Mouse (Mus musculus) liver, postnatal 0 days (tissue): Measurements from ENCODE around the gene Flot1. TPM values are rescaled to one million over a fixed set of nuclear protein-coding genes. Genes with fewer than 3 reads are reported as not detected.
"Not testable (repeated sequence)": the region's sequence is repeated elsewhere in the genome, so short reads cannot be mapped to it uniquely, and the experiment has no call there.

ENCODE experiments used
- ATAC-seq: fragments of 200-750 bp; cut with Nextera tagmentation; 2 replicates; pipeline ENCODE4 v1.8.0; 2017; ENCODE audit warnings: mild to moderate bottlenecking, moderate library complexity
- DNase-seq: peaks from one replicate; pipeline ENCODE4 v3.0.0-alpha.2; 2016
- H3K27ac ChIP-seq: fragments of 300-500 bp; sonication (generic); 2 replicates; pipeline ENCODE4 v1.5.1; 2014; ENCODE audit warnings: antibody characterized with exemption, moderate library complexity, mild to moderate bottlenecking, low read depth
- H3K27me3 ChIP-seq: fragments of 300-500 bp; sonication (generic); 2 replicates; pipeline ENCODE4 v1.6.1; 2014; ENCODE audit warnings: low read length, control low read depth, mixed read lengths; ENCODE audit not compliant: insufficient read depth
- H3K36me3 ChIP-seq: fragments of 300-500 bp; sonication (generic); replicated peaks from 2 replicates; pipeline ENCODE4 v1.6.1; 2014; ENCODE audit warnings: mild to moderate bottlenecking, control low read depth, low read length, moderate library complexity, mixed read lengths; ENCODE audit not compliant: insufficient read depth
- H3K4me1 ChIP-seq: fragments of 300-500 bp; sonication (generic); 2 replicates; pipeline ENCODE4 v1.6.1; 2014; ENCODE audit warnings: antibody characterized with exemption, mild to moderate bottlenecking, control low read depth; ENCODE audit not compliant: insufficient read depth
- H3K4me2 ChIP-seq: fragments of 300-500 bp; sonication (generic); 2 replicates; pipeline ENCODE4 v1.6.1; 2014; ENCODE audit warnings: low read depth, mild to moderate bottlenecking, low read length, moderate library complexity, mixed read lengths
- H3K4me3 ChIP-seq: fragments of 300-500 bp; sonication (generic); 2 replicates; pipeline ENCODE4 v1.5.1; 2014; ENCODE audit warnings: low read depth, low read length
- H3K9ac ChIP-seq: fragments of 300-500 bp; sonication (generic); replicated peaks from 2 replicates; pipeline ENCODE4 v1.6.1; 2014; ENCODE audit warnings: mild to moderate bottlenecking, moderate library complexity
- H3K9me3 ChIP-seq: fragments of 300-500 bp; sonication (generic); 2 replicates; pipeline ENCODE4 v1.6.1; 2016; ENCODE audit warnings: mild to moderate bottlenecking, control low read depth, low read length, mixed read lengths
- CTCF ChIP-seq: sonication (generic); IDR thresholded peaks from 2 replicates; pipeline ENCODE4 v1.5.1; 2016; ENCODE audit warnings: antibody characterized with exemption, low read depth
- EP300 ChIP-seq: IDR thresholded peaks from 2 replicates; pipeline ENCODE4 v1.6.1; 2016; ENCODE audit warnings: antibody characterized with exemption, low read depth, mild to moderate bottlenecking
- WGBS: fragments of 180-500 bp; shearing (Covaris S2); extraction: QIAGEN DNeasy Blood & Tissue Kit; methylation state at CpG from one replicate; pipeline ENCODE4 v1.1.7; 2014; ENCODE audit not compliant: insufficient replicate concordance; 5-methylcytosine and 5-hydroxymethylcytosine counted together
- polyA plus RNA-seq: library from polyadenylated mRNA; unstranded; fragments of >200 nt; fragmentation: Nextera tagmentation; extraction: Ambion mirVana; gene quantifications from 2 replicates; pipeline ENCODE4 v1.2.1, GENCODE M21; 2015

Flot1 gene
- polyA plus RNA-seq, 1 experiment from 2014 or later, result 31.3 TPM

- H3K9me3 ChIP-seq, result no peaks in the 10 kb centered on the region
- peak; percentile 93 for TF ChIP-seq CTCF
- TF ChIP-seq EP300, result no peak
- ATAC-seq, result no peak
- H3K4me3 ChIP-seq, result peak overlapping the region; percentile 82
- H3K27ac ChIP-seq, result peak overlapping the region; percentile 91
- 7% methylated on average over 24 of the region's 24 CpGs for WGBS
- peak overlapping the region; percentile 93 for H3K4me2 ChIP-seq
- peak overlapping the region; percentile 89 for H3K9ac ChIP-seq
- peaks cover 53% of the 10 kb centered on the region for H3K4me1 ChIP-seq
- peaks cover 38% of the 10 kb centered on the region for H3K36me3 ChIP-seq
- no peaks in the 10 kb centered on the region for H3K27me3 ChIP-seq
- DNase-seq, result peak; percentile 87
Measured at GRCm38 (mm10) chr17:35836178-35836965, 13.3 kb downstream of the Flot1 start.

GRCm38 (mm10) chr17:35836991-35837422 lies 14.0 kb downstream of the Flot1 start:
- H3K27me3 ChIP-seq, result no peaks in the 10 kb centered on the region
- peaks cover 54% of the 10 kb centered on the region for H3K4me1 ChIP-seq
- peak overlapping the region; percentile 93 for H3K4me2 ChIP-seq
- peak overlapping the region; percentile 91 for H3K27ac ChIP-seq
- peaks cover 36% of the 10 kb centered on the region for H3K36me3 ChIP-seq
- 2% methylated on average over 23 of the region's 25 CpGs for WGBS
- TF ChIP-seq CTCF (no peak), EP300 (no peak; the same call in 1 of the 2 replicates)
- H3K4me3 ChIP-seq, result peak overlapping the region; percentile 82
- H3K9me3 ChIP-seq, result no peaks in the 10 kb centered on the region
- ATAC-seq, result no peak
- peak overlapping the region; percentile 89 for H3K9ac ChIP-seq
- DNase-seq, result peak; percentile 91

GRCm38 (mm10) chr17:35837487-35837886 lies 14.5 kb downstream of the Flot1 start:
- no peaks in the 10 kb centered on the region for H3K27me3 ChIP-seq
- WGBS, result 0% methylated on average over 18 of the region's 18 CpGs
- peaks cover 59% of the 10 kb centered on the region for H3K4me1 ChIP-seq
- DNase-seq (peak; percentile 67), ATAC-seq (no peak)
- peak overlapping the region; percentile 91 for H3K27ac ChIP-seq
- TF ChIP-seq CTCF (no peak), EP300 (0 out of 2 replicates have a peak, but pooled peaks have one; percentile 23)
- peak overlapping the region; percentile 82 for H3K4me3 ChIP-seq
- H3K36me3 ChIP-seq, result peaks cover 36% of the 10 kb centered on the region
- peak overlapping the region; percentile 93 for H3K4me2 ChIP-seq
- no peaks in the 10 kb centered on the region for H3K9me3 ChIP-seq
- H3K9ac ChIP-seq, result peak overlapping the region; percentile 89

- H3K9ac ChIP-seq, result peak within 1 kb of the TSS; percentile 89
- WGBS, result 3% methylated on average over 29 of the region's 29 CpGs
Measured at GRCm38 (mm10) chr17:35838122-35838544, 15.1 kb downstream of the Flot1 start, which contains the start of gene Tubb5. Tubb5 (minus strand) TSS chr17:35838306.

GRCm38 (mm10) chr17:35838570-35838969 lies 15.5 kb downstream of the Flot1 start:
- peaks cover 29% of the 10 kb centered on the region for H3K36me3 ChIP-seq
- WGBS, result 9% methylated on average over 5 of the region's 5 CpGs
- H3K27me3 ChIP-seq, result no peaks in the 10 kb centered on the region
- H3K4me3 ChIP-seq, result peak overlapping the region; percentile 82
- DNase-seq (no peak), ATAC-seq (no peak)
- H3K9ac ChIP-seq, result peak overlapping the region; percentile 57
- peaks cover 58% of the 10 kb centered on the region for H3K4me1 ChIP-seq
- peak overlapping the region; percentile 93 for H3K4me2 ChIP-seq
- H3K9me3 ChIP-seq, result no peaks in the 10 kb centered on the region
- TF ChIP-seq EP300 (no peak), CTCF (no peak)
- H3K27ac ChIP-seq, result peak overlapping the region; percentile 91

More at GRCm38 (mm10) chr17:35838122-35838544, 15.1 kb downstream of the Flot1 start, which contains the start of gene Tubb5:
- Histone ChIP-seq H3K27ac (peak within 1 kb of the TSS; percentile 91), H3K27me3 (no peaks in the 10 kb centered on the region), H3K4me3 (peak within 1 kb of the TSS; percentile 82), H3K36me3 (peaks cover 31% of the 10 kb centered on the region), H3K4me1 (peaks cover 62% of the 10 kb centered on the region), H3K4me2 (peak within 1 kb of the TSS; percentile 93), H3K9me3 (no peaks in the 10 kb centered on the region)
- DNase-seq, result peak; percentile 96
- peak; percentile 55 for ATAC-seq
- TF ChIP-seq CTCF (no peak), EP300 (no peak)

GRCm38 (mm10) chr17:35839002-35839401 lies 16.0 kb downstream of the Flot1 start:
- H3K4me2 ChIP-seq, result peak overlapping the region; percentile 93
- not testable (repeated sequence) for H3K27me3 ChIP-seq, H3K9me3 ChIP-seq, ATAC-seq, DNase-seq
- WGBS, result 63% methylated on average over 3 of the region's 3 CpGs
- peak overlapping the region; percentile 82 for H3K4me3 ChIP-seq
- H3K4me1 ChIP-seq, result peaks cover 54% of the 10 kb centered on the region
- peak overlapping the region; percentile 91 for H3K27ac ChIP-seq
- peak overlapping the region; percentile 57 for H3K9ac ChIP-seq
- H3K36me3 ChIP-seq, result peaks cover 25% of the 10 kb centered on the region
